Mouse (Mus musculus): Measurements from ENCODE around the gene Slc4a8. TPM values are rescaled to one million over a fixed set of nuclear protein-coding genes. Genes with fewer than 3 reads are reported as not detected.

Slc4a8 gene
- polyA plus RNA-seq, 1 experiment from 2014 or later, result 7.9 TPM

DNA sequence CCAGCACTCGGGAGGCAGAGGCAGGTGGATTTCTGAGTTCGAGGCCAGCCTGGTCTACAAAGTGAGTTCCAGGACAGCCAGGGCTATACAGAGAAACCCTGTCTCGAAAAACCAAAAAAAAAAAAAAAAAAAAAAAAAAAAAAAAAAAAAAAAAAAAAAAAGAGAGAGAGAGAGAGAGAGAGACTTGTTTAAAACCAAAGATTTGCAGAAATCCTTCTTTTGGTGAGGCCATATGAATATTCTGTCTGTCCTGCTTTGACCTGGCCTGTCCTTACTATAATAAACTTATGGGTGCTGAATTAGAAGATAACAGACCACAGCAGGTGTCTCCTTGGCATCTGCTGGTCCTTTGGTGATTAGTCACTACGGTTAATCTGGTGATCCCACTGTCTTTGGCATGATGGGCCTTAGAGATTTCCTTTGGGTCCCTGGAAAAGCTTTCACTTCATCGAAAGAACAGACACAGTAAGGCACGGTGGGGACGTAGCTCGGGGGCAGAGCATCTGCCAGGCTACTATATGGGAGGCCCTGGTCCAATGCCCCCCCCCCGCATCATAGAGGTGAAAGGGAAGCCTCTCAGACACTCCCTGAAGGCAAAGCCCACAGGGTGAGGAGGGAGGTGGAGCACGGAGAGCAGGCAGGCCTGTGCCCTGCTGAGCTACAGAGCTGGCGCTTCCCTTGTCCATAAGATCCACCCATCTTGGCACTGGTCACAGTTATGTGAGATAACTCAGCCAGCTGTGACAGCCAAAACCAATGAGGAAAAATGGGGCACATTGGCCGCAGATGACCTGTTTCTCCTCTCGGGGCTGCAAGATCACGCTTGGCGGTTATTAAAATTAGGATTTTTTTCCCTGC is 26.2 kb upstream of the Slc4a8 start:
- H3K9me3 ChIP-seq (ENCODE audit: control insufficient read depth, low read length), result no peaks in the 10 kb centered on the region
- H3K4me2 ChIP-seq (ENCODE audit: low read depth), result no peak overlapping the region
- ATAC-seq (ENCODE audit: insufficient read depth, low FRiP score, low TSS enrichment), result no peak
- peaks cover 3% of the 10 kb centered on the region; the same call in 1 of the 2 replicates for H3K27me3 ChIP-seq (ENCODE audit: control insufficient read depth, insufficient read depth, low read length)
- H3K36me3 ChIP-seq (ENCODE audit: control insufficient read depth, insufficient read depth, low read length), result no peaks in the 10 kb centered on the region
- 84% methylated on average over 14 of the region's 15 CpGs for WGBS
- no peaks in the 10 kb centered on the region for H3K4me1 ChIP-seq (ENCODE audit: control insufficient read depth, insufficient read depth, low read length)
- H3K9ac ChIP-seq (ENCODE audit: low read length), result no peak overlapping the region
- H3K4me3 ChIP-seq (ENCODE audit: low read depth, low read length), result no peak overlapping the region
- no peak for DNase-seq (ENCODE audit: low spot score)
- H3K27ac ChIP-seq (ENCODE audit: low read depth, low read length), result no peak overlapping the region

DNA sequence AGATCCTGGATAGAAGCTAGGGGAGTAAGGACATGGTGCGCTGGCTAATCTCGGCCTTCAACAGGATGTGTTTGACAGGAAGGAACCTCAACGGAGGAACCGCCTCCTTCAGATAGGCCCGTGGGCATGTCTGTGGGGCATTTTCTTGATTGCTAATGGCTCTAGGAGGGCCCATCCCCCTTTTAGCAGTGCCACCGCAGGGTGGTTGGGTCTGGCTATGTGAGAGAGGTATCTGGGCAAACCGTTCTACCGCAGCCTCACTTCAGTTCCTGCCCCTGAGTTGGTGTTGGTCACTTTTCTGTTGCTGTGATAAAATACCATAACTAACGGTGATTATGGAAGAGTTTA is 25.6 kb upstream of the Slc4a8 start:
- ATAC-seq (ENCODE audit: insufficient read depth, low FRiP score, low TSS enrichment) (no peak), DNase-seq (ENCODE audit: low spot score) (no peak)
- no peaks in the 10 kb centered on the region for H3K4me1 ChIP-seq (ENCODE audit: control insufficient read depth, insufficient read depth, low read length)
- no peak overlapping the region for H3K4me3 ChIP-seq (ENCODE audit: low read depth, low read length)
- no peak overlapping the region for H3K9ac ChIP-seq (ENCODE audit: low read length)
- no peaks in the 10 kb centered on the region for H3K9me3 ChIP-seq (ENCODE audit: control insufficient read depth, low read length)
- H3K27ac ChIP-seq (ENCODE audit: low read depth, low read length), result no peak overlapping the region
- H3K27me3 ChIP-seq (ENCODE audit: control insufficient read depth, insufficient read depth, low read length), result peaks cover 2% of the 10 kb centered on the region; the same call in 1 of the 2 replicates
- no peak overlapping the region for H3K4me2 ChIP-seq (ENCODE audit: low read depth)
- H3K36me3 ChIP-seq (ENCODE audit: control insufficient read depth, insufficient read depth, low read length), result no peaks in the 10 kb centered on the region
- 88% methylated on average over 9 of the region's 9 CpGs for WGBS

GRCm38 (mm10) chr15:100737667-100738066 is 23.9 kb upstream of the Slc4a8 start:
- ATAC-seq (ENCODE audit: insufficient read depth, low FRiP score, low TSS enrichment), result no peak
- H3K36me3 ChIP-seq (ENCODE audit: control insufficient read depth, insufficient read depth, low read length), result no peaks in the 10 kb centered on the region
- DNase-seq (ENCODE audit: low spot score), result no peak
- 90% methylated on average over 3 of the region's 3 CpGs for WGBS
- no peaks in the 10 kb centered on the region for H3K9me3 ChIP-seq (ENCODE audit: control insufficient read depth, low read length)
- H3K4me2 ChIP-seq (ENCODE audit: low read depth), result no peak overlapping the region
- H3K27ac ChIP-seq (ENCODE audit: low read depth, low read length), result no peak overlapping the region
- no peak overlapping the region for H3K4me3 ChIP-seq (ENCODE audit: low read depth, low read length)
- no peaks in the 10 kb centered on the region for H3K27me3 ChIP-seq (ENCODE audit: control insufficient read depth, insufficient read depth, low read length)
- no peak overlapping the region for H3K9ac ChIP-seq (ENCODE audit: low read length)
- no peaks in the 10 kb centered on the region for H3K4me1 ChIP-seq (ENCODE audit: control insufficient read depth, insufficient read depth, low read length)

GRCm38 (mm10) chr15:100738351-100738781 is 23.2 kb upstream of the Slc4a8 start:
- H3K9me3 ChIP-seq (ENCODE audit: control insufficient read depth, low read length), result no peaks in the 10 kb centered on the region
- no peaks in the 10 kb centered on the region for H3K36me3 ChIP-seq (ENCODE audit: control insufficient read depth, insufficient read depth, low read length)
- no peak overlapping the region for H3K4me3 ChIP-seq (ENCODE audit: low read depth, low read length)
- no peaks in the 10 kb centered on the region for H3K4me1 ChIP-seq (ENCODE audit: control insufficient read depth, insufficient read depth, low read length)
- no peaks in the 10 kb centered on the region for H3K27me3 ChIP-seq (ENCODE audit: control insufficient read depth, insufficient read depth, low read length)
- no peak overlapping the region for H3K4me2 ChIP-seq (ENCODE audit: low read depth)
- ATAC-seq (ENCODE audit: insufficient read depth, low FRiP score, low TSS enrichment) (no peak), DNase-seq (ENCODE audit: low spot score) (no peak)
- WGBS, result 85% methylated on average over 7 of the region's 7 CpGs
- no peak overlapping the region for H3K27ac ChIP-seq (ENCODE audit: low read depth, low read length)
- no peak overlapping the region for H3K9ac ChIP-seq (ENCODE audit: low read length)

- Histone ChIP-seq H3K36me3 (ENCODE audit: control insufficient read depth, insufficient read depth, low read length) (no peaks in the 10 kb centered on the region), H3K4me1 (ENCODE audit: control insufficient read depth, insufficient read depth, low read length) (no peaks in the 10 kb centered on the region), H3K27me3 (ENCODE audit: control insufficient read depth, insufficient read depth, low read length) (no peaks in the 10 kb centered on the region), H3K9ac (ENCODE audit: low read length) (no peak overlapping the region), H3K4me2 (ENCODE audit: low read depth) (no peak overlapping the region), H3K9me3 (ENCODE audit: control insufficient read depth, low read length) (no peaks in the 10 kb centered on the region), H3K27ac (ENCODE audit: low read depth, low read length) (no peak overlapping the region), H3K4me3 (ENCODE audit: low read depth, low read length) (no peak overlapping the region)
- no peak for ATAC-seq (ENCODE audit: insufficient read depth, low FRiP score, low TSS enrichment)
- no peak for DNase-seq (ENCODE audit: low spot score)
- 89% methylated on average over 6 of the region's 6 CpGs for WGBS
Measured at GRCm38 (mm10) chr15:100739442-100739841, 22.1 kb upstream of the Slc4a8 start.

DNA sequence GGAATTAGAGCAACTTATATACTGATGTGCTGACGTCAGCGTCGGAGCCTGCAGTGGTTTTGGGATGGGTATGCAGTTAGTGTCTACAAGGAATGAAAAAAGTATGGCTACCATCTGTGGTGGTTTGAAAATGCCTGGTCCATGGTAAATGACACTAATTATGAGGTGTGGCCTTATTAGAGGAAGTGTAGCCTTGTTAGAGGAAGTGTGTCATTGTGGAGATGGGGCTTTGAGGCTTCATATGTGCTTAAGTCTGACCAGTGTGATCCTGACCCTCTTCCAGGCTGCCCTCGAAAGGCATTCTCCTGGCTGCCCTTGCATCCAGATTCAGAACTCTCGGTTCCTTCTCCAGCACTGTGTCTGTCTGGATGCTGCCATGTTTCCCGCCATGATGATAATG is 18.3 kb upstream of the Slc4a8 start:
- H3K4me1 ChIP-seq (ENCODE audit: control insufficient read depth, insufficient read depth, low read length), result no peaks in the 10 kb centered on the region; the same call in 1 of the 2 replicates
- ATAC-seq (ENCODE audit: insufficient read depth, low FRiP score, low TSS enrichment), result no peak
- H3K27ac ChIP-seq (ENCODE audit: low read depth, low read length), result no peak overlapping the region
- H3K4me3 ChIP-seq (ENCODE audit: low read depth, low read length), result no peak overlapping the region
- no peaks in the 10 kb centered on the region for H3K27me3 ChIP-seq (ENCODE audit: control insufficient read depth, insufficient read depth, low read length)
- no peak overlapping the region for H3K4me2 ChIP-seq (ENCODE audit: low read depth)
- no peaks in the 10 kb centered on the region for H3K9me3 ChIP-seq (ENCODE audit: control insufficient read depth, low read length)
- no peak overlapping the region for H3K9ac ChIP-seq (ENCODE audit: low read length)
- 91% methylated on average over 6 of the region's 6 CpGs for WGBS
- H3K36me3 ChIP-seq (ENCODE audit: control insufficient read depth, insufficient read depth, low read length), result no peaks in the 10 kb centered on the region
- DNase-seq (ENCODE audit: low spot score), result no peak

- Histone ChIP-seq H3K9ac (ENCODE audit: low read length) (no peak overlapping the region), H3K4me2 (ENCODE audit: low read depth) (peak overlapping the region; percentile 37), H3K4me3 (ENCODE audit: low read depth, low read length) (peak overlapping the region; percentile 16), H3K27ac (ENCODE audit: low read depth, low read length) (no peak overlapping the region), H3K9me3 (ENCODE audit: control insufficient read depth, low read length) (no peaks in the 10 kb centered on the region), H3K4me1 (ENCODE audit: control insufficient read depth, insufficient read depth, low read length) (no peaks in the 10 kb centered on the region; the same call in 1 of the 2 replicates), H3K36me3 (ENCODE audit: control insufficient read depth, insufficient read depth, low read length) (no peaks in the 10 kb centered on the region), H3K27me3 (ENCODE audit: control insufficient read depth, insufficient read depth, low read length) (no peaks in the 10 kb centered on the region)
- WGBS, result 40% methylated on average over 6 of the region's 6 CpGs
- no peak for DNase-seq (ENCODE audit: low spot score)
- ATAC-seq (ENCODE audit: insufficient read depth, low FRiP score, low TSS enrichment), result no peak
Measured at GRCm38 (mm10) chr15:100746478-100747120, 14.9 kb upstream of the Slc4a8 start.

DNA sequence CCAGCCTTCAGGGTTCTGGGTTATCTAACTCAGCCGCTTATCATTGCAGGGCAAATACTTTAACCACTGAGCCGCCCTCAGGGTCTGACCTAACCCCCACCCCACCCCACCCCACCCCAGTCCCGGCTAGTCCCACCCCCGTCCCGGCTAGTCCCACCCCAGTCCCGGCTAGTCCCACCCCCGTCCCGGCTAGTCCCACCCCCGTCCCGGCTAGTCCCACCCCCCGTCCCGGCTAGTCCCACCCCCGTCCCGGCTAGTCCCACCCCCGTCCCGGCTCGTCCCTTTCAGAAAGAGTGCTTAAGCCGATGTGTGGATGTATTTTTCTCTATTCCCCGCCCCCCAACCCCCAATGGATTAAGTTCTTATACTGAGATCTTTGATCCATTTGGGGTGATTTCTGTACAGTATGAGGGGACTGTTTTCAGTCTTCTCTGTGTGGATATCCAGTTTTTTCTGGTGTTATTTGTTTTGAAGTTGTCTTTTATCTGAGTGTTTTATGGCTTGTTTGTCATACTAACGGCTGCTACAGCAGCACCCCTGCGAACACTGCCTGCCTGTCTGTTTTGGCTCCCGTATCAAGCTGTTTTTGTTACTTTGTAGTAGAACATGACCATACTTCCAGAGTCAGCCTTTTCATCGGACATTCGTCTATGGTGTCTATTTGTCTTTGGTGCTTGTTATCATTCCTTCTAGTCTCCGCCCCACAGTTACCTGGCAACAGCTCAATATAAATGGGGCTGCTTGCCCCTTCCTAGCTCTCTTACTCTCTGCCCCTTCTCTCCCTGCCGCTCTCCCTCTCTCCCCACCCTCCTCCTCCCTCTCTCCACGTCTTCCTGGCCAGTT is 14.2 kb upstream of the Slc4a8 start:
- Histone ChIP-seq H3K9ac (ENCODE audit: low read length) (no peak overlapping the region), H3K4me2 (ENCODE audit: low read depth) (peak overlapping the region; percentile 37), H3K4me3 (ENCODE audit: low read depth, low read length) (peak overlapping the region; percentile 19), H3K9me3 (ENCODE audit: control insufficient read depth, low read length) (no peaks in the 10 kb centered on the region), H3K27ac (ENCODE audit: low read depth, low read length) (no peak overlapping the region), H3K27me3 (ENCODE audit: control insufficient read depth, insufficient read depth, low read length) (no peaks in the 10 kb centered on the region), H3K4me1 (ENCODE audit: control insufficient read depth, insufficient read depth, low read length) (no peaks in the 10 kb centered on the region; the same call in 1 of the 2 replicates), H3K36me3 (ENCODE audit: control insufficient read depth, insufficient read depth, low read length) (no peaks in the 10 kb centered on the region)
- under 1% methylated on average over 26 of the region's 27 CpGs for WGBS
- no peak for DNase-seq (ENCODE audit: low spot score)
- ATAC-seq (ENCODE audit: insufficient read depth, low FRiP score, low TSS enrichment), result no peak

Data from neural tube, embryonic 11.5 days (tissue).